Mouse (Mus musculus): ENCODE results near the gene Slu7.

Gene Slu7

GRCm38 (mm10) chr11:43433254-43434023, at the start of gene Slu7:
Slu7 (plus strand) TSS chr11:43433744.
- DNase-seq (ENCODE audit: low spot score in 2 of 2) = peak; percentile 56 to 63

GRCm38 (mm10) chr11:43385055-43385649, 48.4 kb upstream of the Slu7 start:
- DNase-seq (ENCODE audit: low spot score in 2 of 2) = peak; percentile 45 to 55

GRCm38 (mm10) chr11:43385716-43386115, 47.8 kb upstream of the Slu7 start:
- DNase-seq (ENCODE audit: low spot score in 2 of 2) = no peak

- no peak for DNase-seq (ENCODE audit: low spot score in 2 of 2)
Measured at GRCm38 (mm10) chr11:43387004-43387880, 46.3 kb upstream of the Slu7 start.

- no peak for DNase-seq (ENCODE audit: low spot score in 2 of 2)
Measured at GRCm38 (mm10) chr11:43388122-43389097, 45.1 kb upstream of the Slu7 start.

- DNase-seq (ENCODE audit: low spot score in 2 of 2) = no peak
Measured at GRCm38 (mm10) chr11:43389118-43389517, 44.4 kb upstream of the Slu7 start.

GRCm38 (mm10) chr11:43392757-43393156, 40.8 kb upstream of the Slu7 start:
- no peak for DNase-seq (ENCODE audit: low spot score in 2 of 2)

- no peak for DNase-seq (ENCODE audit: low spot score in 2 of 2)
Measured at GRCm38 (mm10) chr11:43393325-43393724, 40.2 kb upstream of the Slu7 start.

GRCm38 (mm10) chr11:43395073-43395948, 38.2 kb upstream of the Slu7 start:
- no peak for DNase-seq (ENCODE audit: low spot score in 2 of 2)

- DNase-seq (ENCODE audit: low spot score in 2 of 2) = no peak
Measured at GRCm38 (mm10) chr11:43396246-43396645, 37.3 kb upstream of the Slu7 start.

- no peak for DNase-seq (ENCODE audit: low spot score in 2 of 2)
Measured at GRCm38 (mm10) chr11:43396672-43397071, 36.9 kb upstream of the Slu7 start.

- no peak for DNase-seq (ENCODE audit: low spot score in 2 of 2)
Measured at GRCm38 (mm10) chr11:43399297-43399696, 34.2 kb upstream of the Slu7 start.

GRCm38 (mm10) chr11:43400131-43400530, 33.4 kb upstream of the Slu7 start:
- DNase-seq (ENCODE audit: low spot score in 2 of 2) = no peak

GRCm38 (mm10) chr11:43404150-43404807, 29.3 kb upstream of the Slu7 start:
- no peak for DNase-seq (ENCODE audit: low spot score in 2 of 2)

GRCm38 (mm10) chr11:43408888-43409287, 24.7 kb upstream of the Slu7 start:
- no peak for DNase-seq (ENCODE audit: low spot score in 2 of 2)

GRCm38 (mm10) chr11:43410291-43410690, 23.3 kb upstream of the Slu7 start:
- no peak for DNase-seq (ENCODE audit: low spot score in 2 of 2)

GRCm38 (mm10) chr11:43411413-43411812, 22.1 kb upstream of the Slu7 start:
- peak; percentile 27 to 50 for DNase-seq (ENCODE audit: low spot score in 2 of 2)

GRCm38 (mm10) chr11:43412771-43413451, 20.6 kb upstream of the Slu7 start:
- DNase-seq (ENCODE audit: low spot score in 2 of 2) = peak; percentile 39 to 68

GRCm38 (mm10) chr11:43417201-43417600, 16.3 kb upstream of the Slu7 start:
- no peak for DNase-seq (ENCODE audit: low spot score in 2 of 2)

Data from urinary bladder, postnatal 36 days (tissue).